Mouse (Mus musculus) limb, embryonic 11.5 days (tissue): ENCODE results near the gene Chrna1. TPM values are rescaled to one million over a fixed set of nuclear protein-coding genes. Genes with fewer than 3 reads are reported as not detected.
"Not testable (repeated sequence)": the region's sequence is repeated elsewhere in the genome, so short reads cannot be mapped to it uniquely, and the experiment has no call there.

Experiments
- ATAC-seq: fragments of 200-750 bp; cut with Nextera tagmentation; 2 replicates; pipeline ENCODE4 v1.8.0; 2017; ENCODE audit warnings: low read depth; ENCODE audit not compliant: insufficient number of reproducible peaks, low FRiP score, low TSS enrichment
- DNase-seq: peaks from one replicate; pipeline ENCODE4 v3.0.0-alpha.2; 2015; ENCODE audit warnings: low spot score
- H3K27ac ChIP-seq: fragments of 300-500 bp; sonication (generic); replicated peaks from 2 replicates; pipeline ENCODE4 v1.5.1; 2014; ENCODE audit warnings: low read depth, mild to moderate bottlenecking, low read length
- H3K27me3 ChIP-seq: fragments of 300-500 bp; sonication (generic); 2 replicates; pipeline ENCODE4 v1.6.1; 2014; ENCODE audit warnings: mild to moderate bottlenecking, low read length, mixed read lengths; ENCODE audit not compliant: control insufficient read depth, insufficient read depth
- H3K36me3 ChIP-seq: fragments of 300-500 bp; sonication (generic); 2 replicates; pipeline ENCODE4 v1.6.1; 2014; ENCODE audit warnings: mild to moderate bottlenecking, low read length, moderate library complexity, mixed read lengths; ENCODE audit not compliant: control insufficient read depth, insufficient read depth
- H3K4me1 ChIP-seq: fragments of 300-500 bp; sonication (generic); 2 replicates; pipeline ENCODE4 v1.6.1; 2014; ENCODE audit warnings: low read length, mixed read lengths; ENCODE audit not compliant: control insufficient read depth, insufficient read depth
- H3K4me2 ChIP-seq: fragments of 300-500 bp; sonication (generic); 2 replicates; pipeline ENCODE4 v1.6.1; 2014; ENCODE audit warnings: low read depth, mild to moderate bottlenecking, moderate library complexity; ENCODE audit not compliant: severe bottlenecking
- H3K4me3 ChIP-seq: fragments of 300-500 bp; sonication (generic); 2 replicates; pipeline ENCODE4 v1.5.1; 2014; ENCODE audit warnings: low read depth, low read length
- H3K9ac ChIP-seq: fragments of 300-500 bp; sonication (generic); 2 replicates; pipeline ENCODE4 v1.6.1; 2014; ENCODE audit warnings: mild to moderate bottlenecking, low read length
- H3K9me3 ChIP-seq: fragments of 300-500 bp; sonication (generic); 2 replicates; pipeline ENCODE4 v1.6.1; 2016; ENCODE audit warnings: low read length; ENCODE audit not compliant: control insufficient read depth
- WGBS: fragments of 180-500 bp; shearing (Covaris S2); extraction: QIAGEN DNeasy Blood & Tissue Kit; methylation state at CpG from one replicate; pipeline ENCODE4 v1.1.7; 2014; 5-methylcytosine and 5-hydroxymethylcytosine counted together
- polyA plus RNA-seq: library from polyadenylated mRNA; unstranded; fragments of >200 nt; fragmentation: Nextera tagmentation; extraction: Ambion mirVana; gene quantifications from 2 replicates; pipeline ENCODE4 v1.2.1, GENCODE M21; 2014

The Chrna1 gene
- polyA plus RNA-seq, 1 experiment from 2014 or later: 3.5 TPM

GRCm38 (mm10) chr2:73561665-73562063 is 18.5 kb downstream of the Chrna1 start:
- H3K36me3 ChIP-seq: no peaks in the 10 kb centered on the region; the same call in 1 of the 2 replicates
- no peak overlapping the region for H3K9ac ChIP-seq
- ATAC-seq: no peak
- peak; percentile 76 for DNase-seq
- 8% methylated on average over 8 of the region's 8 CpGs for WGBS
- H3K27me3 ChIP-seq: no peaks in the 10 kb centered on the region
- H3K4me1 ChIP-seq: peaks cover 12% of the 10 kb centered on the region; the same call in 1 of the 2 replicates
- H3K4me3 ChIP-seq: peak overlapping the region; percentile 27; the same call in 1 of the 2 replicates
- peak overlapping the region; percentile 59 for H3K4me2 ChIP-seq
- H3K27ac ChIP-seq: no peak overlapping the region
- H3K9me3 ChIP-seq: no peaks in the 10 kb centered on the region

- Histone ChIP-seq H3K27me3 (no peaks in the 10 kb centered on the region), H3K27ac (no peak overlapping the region), H3K4me2 (peak overlapping the region; percentile 59), H3K9me3 (no peaks in the 10 kb centered on the region), H3K4me1 (peaks cover 12% of the 10 kb centered on the region; the same call in 1 of the 2 replicates), H3K9ac (peak overlapping the region; percentile 43; the same call in 1 of the 2 replicates), H3K4me3 (peak overlapping the region; percentile 27), H3K36me3 (no peaks in the 10 kb centered on the region; the same call in 1 of the 2 replicates)
- 3% methylated on average over 21 of the region's 23 CpGs for WGBS
- no peak for DNase-seq
- ATAC-seq: 0 out of 2 replicates have a peak, but pooled peaks have one; percentile 42
Measured at GRCm38 (mm10) chr2:73560899-73561664, 19.1 kb downstream of the Chrna1 start.

DNA sequence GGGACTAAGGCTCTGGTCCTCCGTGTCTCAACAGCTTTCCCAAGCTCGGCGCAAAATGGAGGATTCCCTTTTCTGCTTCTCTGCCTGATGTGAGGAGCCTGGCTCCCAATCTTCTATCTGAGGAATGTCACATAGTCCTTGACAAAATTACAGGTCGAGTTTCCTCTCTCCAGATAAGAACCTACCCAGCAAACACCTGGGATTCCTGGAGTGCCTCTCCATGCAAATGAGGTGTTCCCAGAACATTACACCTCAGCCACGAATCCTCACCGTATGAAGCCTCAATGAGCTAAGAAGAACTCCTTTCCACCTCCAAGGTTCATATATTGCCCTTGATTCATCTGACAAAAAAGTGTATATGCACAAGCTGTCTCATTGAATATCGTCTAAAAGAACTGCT is 19.7 kb downstream of the Chrna1 start:
- Histone ChIP-seq H3K9ac (no peak overlapping the region), H3K4me1 (peaks cover 12% of the 10 kb centered on the region; the same call in 1 of the 2 replicates), H3K27ac (no peak overlapping the region), H3K4me2 (peak overlapping the region; percentile 59), H3K4me3 (no peak overlapping the region; the same call in 1 of the 2 replicates), H3K36me3 (no peaks in the 10 kb centered on the region; the same call in 1 of the 2 replicates), H3K9me3 (no peaks in the 10 kb centered on the region), H3K27me3 (no peaks in the 10 kb centered on the region)
- WGBS: 45% methylated on average over 7 of the region's 7 CpGs
- DNase-seq (no peak), ATAC-seq (no peak)

DNA sequence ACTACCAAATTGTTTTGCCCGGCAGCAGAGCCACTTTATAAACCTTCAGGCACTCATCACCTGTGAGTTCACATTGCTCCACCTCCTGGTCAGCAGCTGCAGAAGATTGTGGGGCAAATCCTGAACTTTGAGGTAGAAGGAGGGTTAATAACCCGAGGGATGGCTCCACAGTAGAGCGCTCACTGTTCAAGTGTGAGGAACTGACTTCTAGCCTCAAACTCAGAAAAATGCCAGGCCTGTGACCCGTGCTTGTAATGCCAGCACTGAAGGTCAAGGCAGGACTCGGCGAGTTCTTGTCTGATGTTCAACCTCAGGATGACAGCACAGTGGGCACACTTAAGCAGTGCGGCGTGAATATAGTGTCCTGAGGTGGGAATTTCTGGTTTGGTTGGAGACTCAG is 22.2 kb downstream of the Chrna1 start:
- 82% methylated on average over 8 of the region's 8 CpGs for WGBS

DNA sequence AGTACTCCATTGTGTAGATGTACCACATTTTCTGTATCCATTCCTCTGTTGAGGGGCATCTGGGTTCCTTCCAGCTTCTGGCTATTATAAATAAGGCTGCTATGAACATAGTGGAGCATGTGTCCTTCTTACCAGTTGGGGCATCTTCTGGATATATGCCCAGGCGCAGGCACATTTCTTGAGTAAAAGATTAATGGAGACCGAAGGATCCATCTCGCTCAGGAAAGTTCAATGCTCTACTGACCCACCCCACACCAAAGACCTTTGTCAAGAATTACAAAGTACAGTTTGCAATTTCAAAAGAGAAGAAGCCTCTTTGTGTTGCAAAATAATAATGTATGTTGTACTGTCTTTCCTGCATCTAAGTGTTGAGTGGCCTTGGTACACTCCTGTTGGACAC is 23.1 kb downstream of the Chrna1 start:
- 95% methylated on average over 3 of the region's 3 CpGs for WGBS

More for the DNA sequence above, 22.2 kb downstream of the Chrna1 start:
- Histone ChIP-seq H3K4me3 (no peak overlapping the region), H3K9me3 (no peaks in the 10 kb centered on the region), H3K4me1 (0 out of 2 replicates have a peak, but pooled peaks cover 6% of the 10 kb centered on the region), H3K27me3 (no peaks in the 10 kb centered on the region), H3K9ac (no peak overlapping the region), H3K27ac (no peak overlapping the region), H3K4me2 (no peak overlapping the region), H3K36me3 (no peaks in the 10 kb centered on the region; the same call in 1 of the 2 replicates)
- DNase-seq: no peak
- no peak for ATAC-seq

GRCm38 (mm10) chr2:73554389-73554788 is 25.7 kb downstream of the Chrna1 start:
- 34% methylated on average over 3 of the region's 3 CpGs for WGBS
- Histone ChIP-seq H3K9me3 (no peaks in the 10 kb centered on the region), H3K4me1 (no peaks in the 10 kb centered on the region), H3K4me3 (no peak overlapping the region), H3K4me2 (no peak overlapping the region), H3K27me3 (no peaks in the 10 kb centered on the region), H3K36me3 (no peaks in the 10 kb centered on the region), H3K9ac (no peak overlapping the region), H3K27ac (no peak overlapping the region)
- no peak for DNase-seq
- no peak for ATAC-seq

More for the DNA sequence above, 23.1 kb downstream of the Chrna1 start:
- H3K4me3 ChIP-seq, H3K9me3 ChIP-seq, DNase-seq, H3K9ac ChIP-seq, ATAC-seq, H3K4me2 ChIP-seq, H3K36me3 ChIP-seq, H3K27ac ChIP-seq, H3K27me3 ChIP-seq, H3K4me1 ChIP-seq: not testable (repeated sequence)

- no peaks in the 10 kb centered on the region for H3K36me3 ChIP-seq
- no peak for ATAC-seq
Measured at GRCm38 (mm10) chr2:73552926-73553325, 27.2 kb downstream of the Chrna1 start.

GRCm38 (mm10) chr2:73550725-73551124 is 29.4 kb downstream of the Chrna1 start:
- Histone ChIP-seq H3K4me1 (peaks cover 4% of the 10 kb centered on the region), H3K27me3 (no peaks in the 10 kb centered on the region), H3K9ac (no peak overlapping the region), H3K4me2 (no peak overlapping the region), H3K36me3 (no peaks in the 10 kb centered on the region), H3K4me3 (no peak overlapping the region), H3K27ac (no peak overlapping the region), H3K9me3 (no peaks in the 10 kb centered on the region)
- no peak for ATAC-seq
- 18% methylated on average over 6 of the region's 6 CpGs for WGBS
- DNase-seq: peak; percentile 66

More at GRCm38 (mm10) chr2:73552926-73553325, 27.2 kb downstream of the Chrna1 start:
- 0 out of 2 replicates have a peak overlapping the region, but pooled peaks have one; percentile 1 for H3K27ac ChIP-seq
- no peaks in the 10 kb centered on the region for H3K9me3 ChIP-seq
- H3K4me2 ChIP-seq: no peak overlapping the region
- whole genome bisulfite sequencing: 75% methylated on average over 3 of the region's 3 CpGs
- no peak overlapping the region for H3K4me3 ChIP-seq
- no peak for DNase-seq
- no peak overlapping the region for H3K9ac ChIP-seq
- H3K4me1 ChIP-seq: no peaks in the 10 kb centered on the region
- H3K27me3 ChIP-seq: no peaks in the 10 kb centered on the region
